Mouse (Mus musculus): Measurements from ENCODE around the gene Pzp. TPM values are rescaled to one million over a fixed set of nuclear protein-coding genes. Genes with fewer than 3 reads are reported as not detected.
A peak's percentile ranks its signal among the peaks of the same experiment; 100 is the strongest.

Gene Pzp
- polyA plus RNA-seq, 1 experiment from 2014 or later = not detected

- no peaks in the 10 kb centered on the region for H3K9me3 ChIP-seq (ENCODE audit: control insufficient read depth, low read length)
- no peaks in the 10 kb centered on the region for H3K27me3 ChIP-seq (replicated peaks; ENCODE audit: control insufficient read depth, insufficient read depth, low read length)
- H3K4me2 ChIP-seq (ENCODE audit: low read length) = no peak overlapping the region
- no peak overlapping the region for H3K4me3 ChIP-seq (replicated peaks; ENCODE audit: low read length)
- WGBS = 76% methylated on average over 15 of the region's 15 CpGs
- H3K27ac ChIP-seq (ENCODE audit: low read length) = no peak overlapping the region
- no peak overlapping the region for H3K9ac ChIP-seq (replicated peaks; ENCODE audit: low read depth, low read length)
- no peak for ATAC-seq
- H3K36me3 ChIP-seq (ENCODE audit: control insufficient read depth, insufficient read depth) = no peaks in the 10 kb centered on the region
- H3K4me1 ChIP-seq (replicated peaks; ENCODE audit: control insufficient read depth, insufficient read depth, low read length) = no peaks in the 10 kb centered on the region
These were observed 31.7 kb downstream of the Pzp start for GRCm38 (mm10) chr6:128494646-128495331.

- no peaks in the 10 kb centered on the region for H3K9me3 ChIP-seq (ENCODE audit: control insufficient read depth, low read length)
- H3K27me3 ChIP-seq (replicated peaks; ENCODE audit: control insufficient read depth, insufficient read depth, low read length) = no peaks in the 10 kb centered on the region
- 84% methylated on average over 4 of the region's 4 CpGs for WGBS
- no peak overlapping the region for H3K4me2 ChIP-seq (ENCODE audit: low read length)
- H3K36me3 ChIP-seq (ENCODE audit: control insufficient read depth, insufficient read depth) = no peaks in the 10 kb centered on the region
- no peak for ATAC-seq
- no peak overlapping the region for H3K4me3 ChIP-seq (replicated peaks; ENCODE audit: low read length)
- no peak overlapping the region for H3K9ac ChIP-seq (replicated peaks; ENCODE audit: low read depth, low read length)
- H3K4me1 ChIP-seq (replicated peaks; ENCODE audit: control insufficient read depth, insufficient read depth, low read length) = no peaks in the 10 kb centered on the region
- no peak overlapping the region for H3K27ac ChIP-seq (ENCODE audit: low read length)
These were observed 34.6 kb downstream of the Pzp start for GRCm38 (mm10) chr6:128491916-128492315.

GRCm38 (mm10) chr6:128490141-128490540, 36.4 kb downstream of the Pzp start:
- Histone ChIP-seq H3K4me3 (replicated peaks; ENCODE audit: low read length) (no peak overlapping the region), H3K9ac (replicated peaks; ENCODE audit: low read depth, low read length) (no peak overlapping the region), H3K4me2 (ENCODE audit: low read length) (no peak overlapping the region), H3K27ac (ENCODE audit: low read length) (no peak overlapping the region), H3K9me3 (ENCODE audit: control insufficient read depth, low read length) (no peaks in the 10 kb centered on the region), H3K27me3 (replicated peaks; ENCODE audit: control insufficient read depth, insufficient read depth, low read length) (no peaks in the 10 kb centered on the region), H3K4me1 (replicated peaks; ENCODE audit: control insufficient read depth, insufficient read depth, low read length) (no peaks in the 10 kb centered on the region), H3K36me3 (ENCODE audit: control insufficient read depth, insufficient read depth) (no peaks in the 10 kb centered on the region)
- WGBS = 95% methylated on average over 10 of the region's 10 CpGs
- ATAC-seq = no peak

- ATAC-seq = no peak
- Histone ChIP-seq H3K4me1 (replicated peaks; ENCODE audit: control insufficient read depth, insufficient read depth, low read length) (no peaks in the 10 kb centered on the region), H3K4me3 (replicated peaks; ENCODE audit: low read length) (no peak overlapping the region), H3K9me3 (ENCODE audit: control insufficient read depth, low read length) (no peaks in the 10 kb centered on the region), H3K36me3 (ENCODE audit: control insufficient read depth, insufficient read depth) (no peaks in the 10 kb centered on the region), H3K27ac (ENCODE audit: low read length) (no peak overlapping the region), H3K9ac (replicated peaks; ENCODE audit: low read depth, low read length) (no peak overlapping the region), H3K4me2 (ENCODE audit: low read length) (no peak overlapping the region), H3K27me3 (replicated peaks; ENCODE audit: control insufficient read depth, insufficient read depth, low read length) (no peaks in the 10 kb centered on the region)
- WGBS = 87% methylated on average over 11 of the region's 11 CpGs
These were observed 38.8 kb downstream of the Pzp start for GRCm38 (mm10) chr6:128487736-128488135.

- Histone ChIP-seq H3K9ac (replicated peaks; ENCODE audit: low read depth, low read length) (0 out of 2 replicates have a peak overlapping the region, but pooled peaks have one; percentile 13), H3K9me3 (ENCODE audit: control insufficient read depth, low read length) (no peaks in the 10 kb centered on the region), H3K4me2 (ENCODE audit: low read length) (peak overlapping the region; percentile 34; the same call in 1 of the 2 replicates), H3K27me3 (replicated peaks; ENCODE audit: control insufficient read depth, insufficient read depth, low read length) (no peaks in the 10 kb centered on the region), H3K36me3 (ENCODE audit: control insufficient read depth, insufficient read depth) (no peaks in the 10 kb centered on the region), H3K4me3 (replicated peaks; ENCODE audit: low read length) (no peak overlapping the region), H3K4me1 (replicated peaks; ENCODE audit: control insufficient read depth, insufficient read depth, low read length) (peaks cover 3% of the 10 kb centered on the region; the same call in 1 of the 2 replicates), H3K27ac (ENCODE audit: low read length) (no peak overlapping the region)
- WGBS = 20% methylated on average over 26 of the region's 26 CpGs
- ATAC-seq = peak; percentile 93
These were observed 46.8 kb downstream of the Pzp start for GRCm38 (mm10) chr6:128479463-128480454.

GRCm38 (mm10) chr6:128477495-128477894, 49.0 kb downstream of the Pzp start:
- Histone ChIP-seq H3K4me3 (replicated peaks; ENCODE audit: low read length) (no peak overlapping the region), H3K4me1 (replicated peaks; ENCODE audit: control insufficient read depth, insufficient read depth, low read length) (peaks cover 3% of the 10 kb centered on the region; the same call in 1 of the 2 replicates), H3K9ac (replicated peaks; ENCODE audit: low read depth, low read length) (no peak overlapping the region), H3K4me2 (ENCODE audit: low read length) (no peak overlapping the region), H3K27ac (ENCODE audit: low read length) (no peak overlapping the region), H3K36me3 (ENCODE audit: control insufficient read depth, insufficient read depth) (no peaks in the 10 kb centered on the region), H3K27me3 (replicated peaks; ENCODE audit: control insufficient read depth, insufficient read depth, low read length) (no peaks in the 10 kb centered on the region), H3K9me3 (ENCODE audit: control insufficient read depth, low read length) (no peaks in the 10 kb centered on the region)
- 2% methylated on average over 4 of the region's 4 CpGs for WGBS
- ATAC-seq = no peak

- no peak overlapping the region for H3K4me3 ChIP-seq (replicated peaks; ENCODE audit: low read length)
These were observed 52.4 kb downstream of the Pzp start for GRCm38 (mm10) chr6:128474112-128474511.

GRCm38 (mm10) chr6:128469451-128469850, 57.1 kb downstream of the Pzp start:
- no peak overlapping the region for H3K27ac ChIP-seq (ENCODE audit: low read length)
- no peaks in the 10 kb centered on the region for H3K9me3 ChIP-seq (ENCODE audit: control insufficient read depth, low read length)
- H3K9ac ChIP-seq (replicated peaks; ENCODE audit: low read depth, low read length) = no peak overlapping the region
- no peaks in the 10 kb centered on the region for H3K36me3 ChIP-seq (ENCODE audit: control insufficient read depth, insufficient read depth)
- H3K4me1 ChIP-seq (replicated peaks; ENCODE audit: control insufficient read depth, insufficient read depth, low read length) = peaks cover 5% of the 10 kb centered on the region; the same call in 1 of the 2 replicates
- 16% methylated on average over 8 of the region's 12 CpGs for WGBS
- H3K4me3 ChIP-seq (replicated peaks; ENCODE audit: low read length) = no peak overlapping the region
- no peaks in the 10 kb centered on the region for H3K27me3 ChIP-seq (replicated peaks; ENCODE audit: control insufficient read depth, insufficient read depth, low read length)
- H3K4me2 ChIP-seq (ENCODE audit: low read length) = no peak overlapping the region
- ATAC-seq = no peak

More at GRCm38 (mm10) chr6:128474112-128474511, 52.4 kb downstream of the Pzp start:
- Histone ChIP-seq H3K9ac (replicated peaks; ENCODE audit: low read depth, low read length) (no peak overlapping the region), H3K27ac (ENCODE audit: low read length) (no peak overlapping the region), H3K27me3 (replicated peaks; ENCODE audit: control insufficient read depth, insufficient read depth, low read length) (no peaks in the 10 kb centered on the region), H3K9me3 (ENCODE audit: control insufficient read depth, low read length) (no peaks in the 10 kb centered on the region), H3K36me3 (ENCODE audit: control insufficient read depth, insufficient read depth) (no peaks in the 10 kb centered on the region), H3K4me2 (ENCODE audit: low read length) (no peak overlapping the region), H3K4me1 (replicated peaks; ENCODE audit: control insufficient read depth, insufficient read depth, low read length) (no peaks in the 10 kb centered on the region)
- 97% methylated on average over 6 of the region's 6 CpGs for whole genome bisulfite sequencing
- no peak for ATAC-seq

- Histone ChIP-seq H3K4me2 (ENCODE audit: low read length) (no peak overlapping the region), H3K9me3 (ENCODE audit: control insufficient read depth, low read length) (no peaks in the 10 kb centered on the region), H3K36me3 (ENCODE audit: control insufficient read depth, insufficient read depth) (no peaks in the 10 kb centered on the region), H3K4me3 (replicated peaks; ENCODE audit: low read length) (no peak overlapping the region), H3K9ac (replicated peaks; ENCODE audit: low read depth, low read length) (no peak overlapping the region), H3K4me1 (replicated peaks; ENCODE audit: control insufficient read depth, insufficient read depth, low read length) (peaks cover 5% of the 10 kb centered on the region; the same call in 1 of the 2 replicates), H3K27me3 (replicated peaks; ENCODE audit: control insufficient read depth, insufficient read depth, low read length) (no peaks in the 10 kb centered on the region), H3K27ac (ENCODE audit: low read length) (no peak overlapping the region)
- WGBS = 51% methylated on average over 2 of the region's 2 CpGs
- no peak for ATAC-seq
These were observed 59.2 kb downstream of the Pzp start for GRCm38 (mm10) chr6:128467298-128467697.
